Mouse (Mus musculus): ENCODE data around the gene Cdkn2c. TPM values are rescaled to one million over a fixed set of nuclear protein-coding genes. Genes with fewer than 3 reads are reported as not detected.

Cdkn2c gene
- polyA plus RNA-seq (2012; ENCODE audit: low replicate concordance), result 17.8 and 21.5 TPM in 2 replicates

DNA sequence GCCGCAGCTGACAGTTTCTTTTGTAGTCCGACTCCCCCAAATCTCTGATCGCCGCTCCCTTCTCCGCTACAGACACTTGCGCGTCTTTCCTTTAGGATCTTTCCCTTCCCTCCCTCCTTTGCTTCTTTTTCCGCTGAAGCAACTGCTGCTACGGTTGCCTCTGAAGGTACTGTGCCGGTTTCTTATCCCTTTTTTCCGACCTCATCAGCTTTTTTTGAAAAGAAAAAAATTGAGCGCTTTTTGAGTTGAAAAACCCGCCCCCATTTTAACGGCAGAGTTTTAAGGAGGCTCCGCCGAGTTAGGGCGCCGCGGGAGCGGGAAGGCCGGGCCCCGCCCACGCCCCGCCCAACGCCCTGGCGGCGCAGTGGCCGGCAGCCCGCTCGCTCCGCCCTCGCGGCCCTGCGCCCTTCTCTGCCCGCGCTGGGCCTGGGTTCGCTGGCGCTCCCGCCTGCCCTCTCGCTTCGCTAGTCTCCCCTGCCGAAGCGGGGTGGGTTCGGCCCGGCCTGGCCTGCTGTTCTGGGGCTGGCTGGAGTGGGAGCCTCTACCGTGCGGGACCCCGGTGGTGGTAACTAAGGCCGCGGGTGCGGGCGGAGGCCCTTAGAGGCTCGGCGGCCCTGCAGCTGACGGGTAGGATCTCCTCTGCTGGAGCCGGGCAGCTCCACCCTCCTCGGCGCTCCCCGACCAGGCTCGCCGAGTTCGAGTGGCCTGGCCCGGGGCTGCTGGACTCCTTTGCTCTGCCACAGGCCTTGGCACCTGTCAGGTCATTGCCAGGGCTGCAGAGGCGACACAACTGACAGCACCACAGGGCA lies at the start of gene Cdkn2c:
TSS of gene Cdkn2c (minus strand) at position 729 of the 809 bp plus-strand sequence.

DNA sequence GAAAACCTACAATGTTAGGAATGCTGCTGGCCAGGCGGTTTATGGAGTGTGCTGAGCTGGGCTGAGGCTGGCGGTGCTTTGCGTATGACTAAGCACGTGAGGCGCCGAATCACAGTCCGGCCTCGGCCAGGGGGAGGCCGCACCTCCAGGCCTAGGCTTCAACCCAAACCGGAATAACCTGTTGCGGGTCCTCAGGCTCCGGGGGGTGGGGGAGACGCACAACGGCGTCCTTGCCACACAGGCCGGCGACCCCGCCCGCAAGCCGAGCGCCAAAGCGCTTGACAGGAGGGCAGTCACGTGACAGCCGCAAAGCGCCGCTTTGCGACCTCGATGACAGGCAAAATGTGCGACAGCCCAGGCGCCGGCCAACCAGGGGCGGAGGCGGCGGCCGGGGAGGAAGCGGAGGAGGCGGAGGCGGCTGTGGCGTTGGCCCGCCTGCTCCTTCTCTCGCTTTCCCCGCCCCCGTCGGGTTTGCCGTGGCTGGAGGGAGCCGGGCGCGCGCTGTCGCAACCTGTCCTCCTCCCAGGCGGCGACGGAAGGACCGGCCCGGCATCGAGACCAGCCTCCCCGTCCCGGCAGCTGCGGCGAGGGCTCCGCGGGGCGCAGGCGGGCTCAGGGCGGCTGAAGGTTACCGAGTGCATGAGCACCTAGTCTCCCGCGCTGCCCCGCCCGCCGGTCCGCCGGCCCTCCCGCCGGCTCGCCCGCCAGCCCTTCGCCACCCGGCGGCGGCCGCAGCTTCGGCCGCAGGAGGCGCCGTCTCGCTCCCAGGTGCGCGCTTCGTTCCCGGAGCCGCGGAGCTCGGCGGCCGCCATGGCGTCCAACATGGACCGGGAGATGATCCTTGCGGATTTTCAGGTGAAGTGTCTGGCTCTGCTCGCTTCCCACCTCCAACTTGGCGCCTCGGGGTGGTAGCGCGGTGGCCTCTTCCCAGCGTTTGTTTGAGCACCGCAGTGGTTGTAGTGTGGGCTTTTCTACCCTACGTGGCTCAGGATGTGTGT lies 9.5 kb upstream of the Cdkn2c start, which contains the start of gene Faf1:
TSS of gene Faf1 (plus strand) at position 371 of the 998 bp plus-strand sequence.

Other genes with a start within 250 kb of the Cdkn2c start
- 29.8 and 36.7 TPM in 2 replicates for gene Rnf11, start 182.5 kb downstream of the Cdkn2c start, polyA plus RNA-seq (2012; ENCODE audit: low replicate concordance)
- gene 4930522H14Rik, start 135.9 kb downstream of the Cdkn2c start, polyA plus RNA-seq (2012; ENCODE audit: low replicate concordance), result not detected in 2 replicates
- gene Faf1, start 9.4 kb upstream of the Cdkn2c start, polyA plus RNA-seq (2012; ENCODE audit: low replicate concordance), result 3.9 and 4.5 TPM in 2 replicates